Mouse (Mus musculus): ENCODE measurements around the gene Stk38l.

The Stk38l gene

GRCm38 (mm10) chr6:146724581-146725383 lies at the start of gene Stk38l:
Gene Stk38l (plus strand): TSS chr6:146724995.
- DNase-seq = peak; percentile 95

- DNase-seq = no peak
These were observed 47.9 kb upstream of the Stk38l start for GRCm38 (mm10) chr6:146676904-146677303.

- no peak for DNase-seq
These were observed 46.4 kb upstream of the Stk38l start for GRCm38 (mm10) chr6:146678136-146679070.

- no peak for DNase-seq
These were observed 40.9 kb upstream of the Stk38l start for GRCm38 (mm10) chr6:146683881-146684280.

- DNase-seq = peak; percentile 18
These were observed 39.0 kb upstream of the Stk38l start for GRCm38 (mm10) chr6:146685781-146686308.

GRCm38 (mm10) chr6:146686463-146687196 lies 38.2 kb upstream of the Stk38l start:
- no peak for DNase-seq

GRCm38 (mm10) chr6:146688010-146688409 lies 36.8 kb upstream of the Stk38l start:
- DNase-seq = no peak

GRCm38 (mm10) chr6:146688861-146689260 lies 35.9 kb upstream of the Stk38l start:
- DNase-seq = no peak

GRCm38 (mm10) chr6:146697767-146698166 lies 27.0 kb upstream of the Stk38l start:
- DNase-seq = no peak

GRCm38 (mm10) chr6:146698376-146698775 lies 26.4 kb upstream of the Stk38l start:
- no peak for DNase-seq

- no peak for DNase-seq
These were observed 24.3 kb upstream of the Stk38l start for GRCm38 (mm10) chr6:146700461-146700860.

- no peak for DNase-seq
These were observed 22.5 kb upstream of the Stk38l start for GRCm38 (mm10) chr6:146702126-146702881.

GRCm38 (mm10) chr6:146703351-146703750 lies 21.4 kb upstream of the Stk38l start:
- no peak for DNase-seq

- no peak for DNase-seq
These were observed 19.2 kb upstream of the Stk38l start for GRCm38 (mm10) chr6:146705631-146706030.

- no peak for DNase-seq
These were observed 5.2 kb upstream of the Stk38l start for GRCm38 (mm10) chr6:146719606-146720005.

GRCm38 (mm10) chr6:146723805-146724204 lies 990 bp upstream of the Stk38l start:
- DNase-seq = no peak

- DNase-seq = peak; percentile 39
These were observed 593 bp downstream of the Stk38l start for GRCm38 (mm10) chr6:146725384-146725791.

- no peak for DNase-seq
These were observed 6.2 kb downstream of the Stk38l start for GRCm38 (mm10) chr6:146731031-146731430.

- DNase-seq = no peak
These were observed 6.9 kb downstream of the Stk38l start for GRCm38 (mm10) chr6:146731692-146732091.

GRCm38 (mm10) chr6:146732232-146732631 lies 7.4 kb downstream of the Stk38l start:
- no peak for DNase-seq

- DNase-seq = no peak
These were observed 7.9 kb downstream of the Stk38l start for GRCm38 (mm10) chr6:146732676-146733075.

GRCm38 (mm10) chr6:146733554-146733953 lies 8.8 kb downstream of the Stk38l start:
- DNase-seq = no peak
